Mouse (Mus musculus) olfactory bulb, adult 2 months (tissue): ENCODE data around the gene Rasgrp3.

Source experiments
- CTCF ChIP-seq: fragments of 200-500 bp; IDR thresholded peaks from 2 replicates; pipeline ENCODE4 v1.5.1; 2012; ENCODE audit warnings: low read depth, mild to moderate bottlenecking, low read length, moderate library complexity; ENCODE audit not compliant: insufficient read depth
- POLR2A ChIP-seq: fragments of 200-500 bp; IDR thresholded peaks from 2 replicates; pipeline ENCODE4 v1.6.1; 2012; ENCODE audit warnings: mild to moderate bottlenecking, low read depth, low read length, moderate library complexity; ENCODE audit not compliant: insufficient read depth

DNA sequence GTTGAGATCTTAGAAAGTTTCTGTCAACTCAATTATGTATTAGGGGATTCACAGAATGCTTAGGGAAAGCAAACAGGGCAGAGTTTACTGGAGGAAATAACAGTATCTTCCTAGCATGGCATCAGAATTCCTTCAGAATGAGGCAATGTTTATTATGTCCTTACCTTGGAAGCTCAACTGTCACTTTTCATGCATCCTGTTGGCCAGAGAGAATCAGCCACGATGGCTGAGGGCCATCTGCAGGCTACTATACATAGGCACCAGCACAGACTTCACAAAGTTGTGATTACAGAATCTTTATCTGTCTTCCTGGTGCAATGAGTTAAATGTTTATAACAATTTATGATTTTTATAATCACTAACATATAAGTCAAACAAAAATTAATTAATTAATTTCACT is 13.3 kb downstream of the Rasgrp3 start:
- no peak for TF ChIP-seq POLR2A
- no peak for TF ChIP-seq CTCF
